ENCODE assay signal across 8 mouse cellular contexts in genomic region chr17:34646906-34647787, GRCm38 (mm10). TPM values are rescaled to one million over a fixed set of nuclear protein-coding genes. Genes with fewer than 3 reads are reported as not detected.
DNase-seq lines count a peak whose midpoint lies in the region; ATAC-seq lines count a peak whose summit lies in the region.

TSS of gene Atf6b (plus strand) at chr17:34647146.

- WGBS in intestine, embryonic 14.5 days: 1% methylated on average over 64 of the region's 66 CpGs

- ATAC-seq in intestine, embryonic 14.5 days (replicated peaks; ENCODE audit: low FRiP score, low TSS enrichment, low read depth): peak; percentile 96

- peak within 1 kb of the TSS; percentile 78 for H3K4me2 ChIP-seq in intestine, embryonic 14.5 days (ENCODE audit: low read length)

- intact Hi-C loops in left cerebral cortex, postnatal 14 days (cut with DNase I): no loop called here

- peak; percentile 80 to 81 for DNase-seq in adrenal gland, adult 18-20 months (ENCODE audit: low spot score in 2 of 2)
- peak; percentile 97 for DNase-seq in embryo, embryonic 11 days
- peak; percentile 97 for DNase-seq in gastrocnemius, postnatal 25 days
- DNase-seq in intestine, embryonic 14.5 days (ENCODE audit: low spot score): peak; percentile 87
- peak; percentile 98 to 99 for DNase-seq in left cerebral cortex, postnatal 14 days (ENCODE audit: low spot score in 2 of 2)
- peak; percentile 97 for DNase-seq in mesoderm, embryonic 11.5 days (ENCODE audit: low read depth, low spot score)
- DNase-seq in right cerebral cortex, postnatal 36 days (ENCODE audit: low spot score in 2 of 2): peak; percentile 98 to 99
- peak; percentile 95 for DNase-seq in yolk sac, embryonic 10.5 days (ENCODE audit: low spot score)

- H3K27ac ChIP-seq in intestine, embryonic 14.5 days (ENCODE audit: low read depth): peak within 1 kb of the TSS; percentile 57; the same call in 1 of the 2 replicates

- H3K9ac ChIP-seq in intestine, embryonic 14.5 days (ENCODE audit: low read length): peak within 1 kb of the TSS; percentile 89

- no peaks in the 10 kb centered on the region for H3K9me3 ChIP-seq in intestine, embryonic 14.5 days (ENCODE audit: control insufficient read depth, low read length)

- H3K36me3 ChIP-seq in intestine, embryonic 14.5 days (ENCODE audit: control insufficient read depth, insufficient read depth, low read length): peaks cover 36% of the 10 kb centered on the region

- peak within 1 kb of the TSS; percentile 99 for H3K4me3 ChIP-seq in intestine, embryonic 14.5 days (ENCODE audit: low read depth, low read length)

- H3K4me1 ChIP-seq in intestine, embryonic 14.5 days (replicated peaks; ENCODE audit: control insufficient read depth, insufficient read depth, low read length): peaks cover 25% of the 10 kb centered on the region; the same call in 1 of the 2 replicates

- no peaks in the 10 kb centered on the region for H3K27me3 ChIP-seq in intestine, embryonic 14.5 days (replicated peaks; ENCODE audit: control insufficient read depth, insufficient read depth, low read length)

RNA-seq across cellular contexts. Expression of gene Atf6b, which starts in this region (rescaled TPM):
- 10 to 100 TPM; 46.5 to 48.6 TPM for total RNA-seq in adrenal gland, adult 18-20 months (2021)
- total RNA-seq in gastrocnemius, postnatal 25 days (2021): 1 to 10 TPM; 7.1 to 7.2 TPM
- 59.8 and 62.2 TPM in 2 replicates for polyA plus RNA-seq in intestine, embryonic 14.5 days (2014; fragmentation: Nextera tagmentation; extraction: Ambion mirVana)
- total RNA-seq in left cerebral cortex, postnatal 14 days (2021): 10 to 100 TPM; 76.4 to 80.3 TPM

Comparison
In these comparisons a context has a peak if more than half of its experiments do, and no peak if none do; other contexts are left out.
1. Peak in every context shown above with its lines: DNase-seq, ATAC-seq, H3K4me3 ChIP-seq and H3K27ac ChIP-seq.
2. RNA of gene Atf6b (total RNA-seq): 76.4 to 80.3 TPM in left cerebral cortex, postnatal 14 days and 46.5 to 48.6 TPM in adrenal gland, adult 18-20 months; 7.1 to 7.2 TPM in gastrocnemius, postnatal 25 days; every median in the first group is over 4 times any median in the second.